Mouse (Mus musculus) ZHBTc4 (cell line): Measurements from ENCODE around the gene Tead1.

Experiments used
- DNase-seq: peaks from one replicate; pipeline ENCODE4 v3.0.0-alpha.2; 2011; ENCODE audit warnings: low read depth, low spot score

Gene Tead1

DNA sequence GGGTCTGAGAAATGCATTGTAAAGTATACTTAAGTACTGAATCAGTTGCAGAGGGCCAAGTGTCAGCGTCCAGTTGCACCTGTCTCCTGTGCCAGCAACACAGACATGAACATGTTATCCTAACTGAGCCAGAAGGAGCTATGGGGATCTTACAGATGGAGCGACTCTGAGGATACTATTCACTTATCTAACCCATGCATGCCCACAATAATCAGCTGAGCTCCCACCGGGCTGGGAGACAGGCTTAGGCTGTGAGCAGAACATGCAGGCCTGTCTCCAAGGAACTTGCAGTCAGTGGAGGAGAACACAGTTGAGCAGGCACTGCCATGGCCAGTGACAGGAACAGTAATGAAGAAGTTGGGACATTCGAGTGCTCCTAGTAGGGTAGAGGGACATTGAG is 42.7 kb downstream of the Tead1 start:
- DNase-seq: no peak

- no peak for DNase-seq
Measured at GRCm38 (mm10) chr7:112728399-112728798, 49.3 kb downstream of the Tead1 start.

- peak; percentile 57 for DNase-seq
Measured at GRCm38 (mm10) chr7:112730209-112730608, 51.1 kb downstream of the Tead1 start.

GRCm38 (mm10) chr7:112731584-112731983 is 52.5 kb downstream of the Tead1 start:
- DNase-seq: no peak

- DNase-seq: no peak
Measured at GRCm38 (mm10) chr7:112739174-112739573, 60.1 kb downstream of the Tead1 start.

- DNase-seq: peak; percentile 34
Measured at GRCm38 (mm10) chr7:112741790-112742189, 62.7 kb downstream of the Tead1 start.

GRCm38 (mm10) chr7:112743063-112743462 is 63.9 kb downstream of the Tead1 start:
- DNase-seq: no peak

- DNase-seq: peak; percentile 79
Measured at GRCm38 (mm10) chr7:112743621-112744395, 64.7 kb downstream of the Tead1 start.

GRCm38 (mm10) chr7:112747187-112747586 is 68.1 kb downstream of the Tead1 start:
- DNase-seq: no peak

GRCm38 (mm10) chr7:112747836-112748235 is 68.7 kb downstream of the Tead1 start:
- no peak for DNase-seq

DNA sequence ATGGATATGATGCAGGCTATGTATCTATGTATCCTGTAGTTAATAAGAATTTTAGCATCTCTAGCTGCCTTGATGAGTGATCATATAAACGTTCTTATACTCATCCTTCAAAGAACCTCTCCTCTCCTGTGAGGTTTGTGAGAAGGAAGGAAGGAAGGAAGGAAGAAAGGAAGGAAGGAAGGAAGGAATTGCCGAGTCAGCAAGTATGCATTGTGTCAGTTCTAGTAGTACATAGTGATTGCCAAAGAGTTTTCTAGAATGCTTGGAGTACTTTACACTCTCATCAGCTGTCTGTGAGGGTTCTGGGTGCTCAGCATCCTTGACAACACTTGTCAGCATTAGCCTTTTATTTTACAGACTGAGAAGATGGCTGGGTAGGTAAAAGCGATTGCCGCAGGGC is 69.2 kb downstream of the Tead1 start:
- DNase-seq: no peak

GRCm38 (mm10) chr7:112750101-112750500 is 71.0 kb downstream of the Tead1 start:
- DNase-seq: no peak

DNA sequence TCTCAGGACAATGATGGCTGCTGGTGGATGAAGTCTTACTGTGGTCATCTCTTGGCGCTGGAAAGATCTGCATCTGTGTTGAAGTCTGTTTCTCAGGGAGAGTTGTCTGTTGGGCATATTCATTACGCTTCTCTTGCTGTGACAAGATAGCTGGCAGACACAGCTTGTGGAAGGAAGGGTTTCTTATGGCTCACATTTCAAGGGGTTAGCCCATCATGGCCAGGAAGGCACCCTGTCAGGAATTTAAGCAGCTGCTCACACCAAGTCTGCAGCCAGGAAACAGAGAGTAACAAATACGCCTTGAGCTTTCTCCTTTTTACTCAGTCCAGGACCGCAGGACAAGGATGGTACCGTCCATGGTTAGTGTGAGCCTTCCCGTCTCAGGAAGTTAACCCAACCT is 73.2 kb downstream of the Tead1 start:
- DNase-seq: no peak

DNA sequence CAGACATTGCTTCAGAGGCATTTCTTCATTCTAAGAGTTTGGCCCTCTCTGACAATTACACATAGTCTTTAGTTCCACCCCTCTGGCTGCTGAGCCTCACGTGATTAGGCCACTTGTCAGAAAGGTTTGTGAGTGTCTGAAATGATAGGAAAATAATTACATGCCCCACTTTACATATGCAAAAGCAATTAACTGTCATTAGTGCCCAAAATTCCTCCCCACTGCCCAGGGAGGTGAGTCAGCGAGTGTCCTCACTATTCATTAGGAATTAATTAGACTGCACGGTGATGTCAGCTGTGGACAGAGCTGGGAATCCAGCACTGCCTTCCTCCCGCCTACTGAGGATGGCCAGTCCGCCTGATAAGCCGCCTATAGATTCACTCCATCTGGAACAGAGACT is 74.2 kb downstream of the Tead1 start:
- DNase-seq: no peak

- no peak for DNase-seq
Measured at GRCm38 (mm10) chr7:112759359-112759975, 80.3 kb downstream of the Tead1 start.

DNA sequence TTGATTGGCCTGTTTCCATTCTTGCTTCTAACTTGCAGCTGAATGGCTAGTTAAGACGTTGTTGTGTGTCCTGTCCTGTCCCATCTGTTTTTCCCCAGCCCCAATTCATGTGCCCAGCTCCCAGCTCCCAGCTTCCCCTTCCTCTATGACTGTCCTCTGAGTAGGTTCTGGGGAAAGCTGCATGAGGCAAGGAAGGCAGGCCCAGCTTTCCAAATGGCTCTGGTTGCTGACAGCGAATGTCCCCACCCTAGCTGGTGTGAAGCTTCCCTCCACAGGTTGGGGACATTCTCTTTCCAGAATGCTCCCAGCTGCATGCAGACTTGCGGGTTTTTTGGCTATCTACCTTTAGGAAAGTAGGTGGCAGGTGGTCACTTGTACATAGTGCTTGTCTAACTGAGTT is 81.2 kb downstream of the Tead1 start:
- DNase-seq: no peak

- DNase-seq: no peak
Measured at GRCm38 (mm10) chr7:112760782-112761181, 81.7 kb downstream of the Tead1 start.

DNA sequence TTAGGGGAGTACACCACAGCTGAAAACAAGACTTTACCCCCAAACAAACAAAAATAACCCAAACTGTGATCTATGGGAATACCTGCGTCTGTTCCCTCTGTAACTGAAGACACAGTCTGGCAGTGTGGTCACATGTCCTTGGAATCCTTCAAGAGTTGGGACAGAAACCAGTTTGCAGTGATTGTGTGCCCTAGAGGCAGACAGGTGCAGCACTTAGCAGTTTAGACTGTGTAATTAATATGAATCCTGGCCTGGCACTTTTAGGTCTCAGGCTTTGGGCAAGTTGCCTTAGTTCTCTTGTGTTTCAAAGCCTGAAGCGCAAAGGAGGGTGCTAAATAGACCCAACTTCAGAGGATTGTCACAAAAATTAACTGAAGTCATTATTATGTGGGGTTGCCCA is 83.8 kb downstream of the Tead1 start:
- DNase-seq: no peak

DNA sequence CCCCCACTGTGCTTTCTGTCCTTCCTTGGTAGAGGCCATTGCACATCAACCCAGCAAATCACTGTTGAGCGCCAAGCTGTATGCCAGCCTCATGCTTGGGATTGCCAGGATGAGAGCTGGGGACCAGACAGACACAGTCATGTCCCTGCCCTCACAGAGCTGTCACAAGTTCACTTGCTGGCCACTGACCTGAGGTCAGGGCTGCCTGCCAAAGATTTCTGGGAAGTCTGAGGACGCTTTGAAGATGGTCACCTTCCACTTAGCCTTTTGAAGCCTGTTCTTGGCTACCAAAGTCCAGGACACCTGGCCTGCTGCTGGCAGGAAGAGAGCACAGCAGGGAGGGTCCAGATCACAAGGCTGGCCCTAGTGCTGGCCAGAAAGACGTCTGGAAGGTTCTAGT is 84.4 kb downstream of the Tead1 start:
- no peak for DNase-seq

GRCm38 (mm10) chr7:112764921-112765320 is 85.8 kb downstream of the Tead1 start:
- DNase-seq: no peak

GRCm38 (mm10) chr7:112769866-112770265 is 90.7 kb downstream of the Tead1 start:
- no peak for DNase-seq

- no peak for DNase-seq
Measured at GRCm38 (mm10) chr7:112771461-112771860, 92.3 kb downstream of the Tead1 start.

- DNase-seq: no peak
Measured at GRCm38 (mm10) chr7:112772777-112773176, 93.7 kb downstream of the Tead1 start.
